Mouse (Mus musculus): ENCODE results near the gene AC124502.3. TPM values are rescaled to one million over a fixed set of nuclear protein-coding genes. Genes with fewer than 3 reads are reported as not detected.

Gene AC124502.3
- polyA plus RNA-seq, 1 experiment: 0.66 TPM

DNA sequence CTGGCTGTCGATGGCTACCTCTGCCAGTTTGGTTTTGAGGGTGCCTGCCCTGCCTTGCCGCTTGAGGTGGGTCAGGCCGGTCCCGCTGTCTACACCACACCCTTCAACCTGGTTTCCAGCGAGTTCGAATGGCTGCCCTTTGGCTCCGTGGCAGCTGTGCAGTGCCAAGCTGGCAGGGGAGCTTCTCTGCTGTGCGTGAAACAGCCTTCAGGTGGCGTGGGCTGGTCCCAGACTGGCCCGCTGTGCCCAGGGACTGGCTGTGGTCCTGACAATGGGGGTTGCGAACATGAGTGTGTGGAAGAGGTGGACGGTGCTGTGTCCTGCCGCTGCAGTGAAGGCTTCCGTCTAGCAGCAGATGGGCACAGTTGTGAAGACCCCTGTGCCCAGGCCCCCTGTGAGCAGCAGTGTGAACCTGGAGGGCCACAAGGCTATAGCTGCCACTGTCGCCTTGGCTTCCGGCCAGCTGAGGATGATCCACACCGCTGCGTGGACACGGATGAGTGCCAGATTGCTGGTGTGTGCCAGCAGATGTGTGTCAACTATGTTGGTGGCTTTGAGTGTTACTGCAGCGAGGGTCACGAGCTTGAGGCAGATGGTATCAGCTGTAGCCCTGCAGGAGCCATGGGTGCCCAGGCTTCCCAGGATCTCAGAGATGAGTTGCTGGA lies 30.0 kb downstream of the AC124502.3 start:
- DNase-seq: peak; percentile 25
- 31% methylated on average over 21 of the region's 21 CpGs for WGBS
- no peak for TF ChIP-seq CTCF (conservative IDR thresholded peaks at IDR 0.05; ENCODE audit: insufficient read depth, insufficient read length, low read depth, low read length)
- TF ChIP-seq POLR2A (IDR thresholded peaks at IDR 0.05; ENCODE audit: low read depth, low read length): no peak
- H3K36me3 ChIP-seq (ENCODE audit: control insufficient read depth, insufficient read depth, low read length): no peaks in the 10 kb centered on the region
- H3K4me1 ChIP-seq (ENCODE audit: control insufficient read depth, insufficient read depth, low read length): no peaks in the 10 kb centered on the region; the same call in 1 of the 2 replicates
- peak overlapping the region; percentile 40 for H3K4me3 ChIP-seq (ENCODE audit: insufficient read depth, low read depth, low read length)
- no peak overlapping the region for H3K27ac ChIP-seq (ENCODE audit: insufficient read depth, low read depth, low read length)
- no peaks in the 10 kb centered on the region for H3K27me3 ChIP-seq (replicated peaks; ENCODE audit: control insufficient read depth, insufficient read depth, low read length)

DNA sequence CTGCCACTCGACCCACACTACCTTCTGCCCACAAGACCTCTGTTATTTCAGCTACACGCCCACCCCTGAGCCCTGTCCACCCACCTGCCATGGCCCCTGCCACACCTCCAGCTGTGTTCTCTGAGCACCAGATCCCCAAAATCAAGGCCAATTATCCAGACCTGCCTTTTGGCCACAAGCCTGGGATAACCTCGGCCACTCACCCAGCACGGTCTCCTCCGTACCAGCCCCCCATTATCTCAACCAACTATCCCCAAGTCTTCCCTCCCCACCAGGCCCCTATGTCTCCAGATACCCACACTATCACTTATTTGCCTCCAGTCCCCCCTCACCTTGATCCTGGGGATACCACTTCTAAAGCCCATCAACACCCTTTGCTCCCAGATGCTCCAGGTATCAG lies 30.8 kb downstream of the AC124502.3 start:
- no peak overlapping the region for H3K4me3 ChIP-seq (ENCODE audit: insufficient read depth, low read depth, low read length)
- no peaks in the 10 kb centered on the region for H3K36me3 ChIP-seq (ENCODE audit: control insufficient read depth, insufficient read depth, low read length)
- no peaks in the 10 kb centered on the region; the same call in 1 of the 2 replicates for H3K4me1 ChIP-seq (ENCODE audit: control insufficient read depth, insufficient read depth, low read length)
- WGBS: 83% methylated on average over 5 of the region's 5 CpGs
- no peak overlapping the region for H3K27ac ChIP-seq (ENCODE audit: insufficient read depth, low read depth, low read length)
- H3K27me3 ChIP-seq (replicated peaks; ENCODE audit: control insufficient read depth, insufficient read depth, low read length): no peaks in the 10 kb centered on the region
- no peak for DNase-seq
- TF ChIP-seq CTCF (conservative IDR thresholded peaks at IDR 0.05; ENCODE audit: insufficient read depth, insufficient read length, low read depth, low read length) (no peak), POLR2A (IDR thresholded peaks at IDR 0.05; ENCODE audit: low read depth, low read length) (no peak)

DNA sequence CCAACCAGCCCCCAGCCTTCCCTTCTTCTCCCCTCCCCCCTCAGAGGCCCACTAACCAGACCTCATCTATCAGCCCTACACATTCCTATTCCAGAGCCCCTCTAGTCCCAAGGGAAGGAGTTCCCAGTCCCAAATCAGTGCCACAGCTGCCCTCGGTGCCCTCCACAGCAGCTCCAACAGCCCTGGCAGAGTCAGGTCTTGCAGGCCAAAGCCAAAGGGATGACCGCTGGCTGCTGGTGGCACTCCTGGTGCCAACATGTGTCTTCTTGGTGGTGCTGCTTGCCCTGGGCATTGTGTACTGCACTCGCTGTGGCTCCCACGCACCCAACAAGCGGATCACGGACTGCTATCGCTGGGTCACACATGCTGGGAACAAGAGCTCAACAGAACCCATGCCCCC lies 31.3 kb downstream of the AC124502.3 start:
- WGBS: 85% methylated on average over 7 of the region's 7 CpGs
- Histone ChIP-seq H3K4me1 (ENCODE audit: control insufficient read depth, insufficient read depth, low read length) (no peaks in the 10 kb centered on the region; the same call in 1 of the 2 replicates), H3K27ac (ENCODE audit: insufficient read depth, low read depth, low read length) (no peak overlapping the region), H3K36me3 (ENCODE audit: control insufficient read depth, insufficient read depth, low read length) (no peaks in the 10 kb centered on the region), H3K27me3 (replicated peaks; ENCODE audit: control insufficient read depth, insufficient read depth, low read length) (no peaks in the 10 kb centered on the region), H3K4me3 (ENCODE audit: insufficient read depth, low read depth, low read length) (no peak overlapping the region)
- TF ChIP-seq POLR2A (IDR thresholded peaks at IDR 0.05; ENCODE audit: low read depth, low read length) (no peak), CTCF (conservative IDR thresholded peaks at IDR 0.05; ENCODE audit: insufficient read depth, insufficient read length, low read depth, low read length) (no peak)
- no peak for DNase-seq

DNA sequence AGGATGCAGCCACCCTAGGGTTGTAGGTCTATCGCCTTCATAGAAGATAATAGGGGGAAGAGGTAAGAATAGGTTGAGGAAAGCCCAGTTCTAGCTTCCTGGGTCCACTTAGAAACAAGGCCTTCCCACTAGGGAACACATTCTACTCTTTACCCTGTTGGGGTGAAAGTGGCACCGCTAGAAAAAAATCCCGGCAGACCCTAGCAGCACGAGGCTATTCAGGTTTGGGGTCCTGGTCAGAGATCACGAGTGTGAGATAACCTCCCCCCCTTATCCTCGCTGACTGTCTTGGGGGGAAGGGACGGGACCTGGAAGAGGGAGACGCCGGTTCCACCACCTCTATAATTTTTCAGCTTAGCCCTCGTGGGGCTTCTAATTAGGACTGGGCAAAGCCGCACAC lies 32.4 kb downstream of the AC124502.3 start:
- WGBS: 39% methylated on average over 11 of the region's 11 CpGs
- no peak overlapping the region for H3K27ac ChIP-seq (ENCODE audit: insufficient read depth, low read depth, low read length)
- TF ChIP-seq POLR2A (IDR thresholded peaks at IDR 0.05; ENCODE audit: low read depth, low read length): no peak
- TF ChIP-seq CTCF (conservative IDR thresholded peaks at IDR 0.05; ENCODE audit: insufficient read depth, insufficient read length, low read depth, low read length): no peak
- H3K4me1 ChIP-seq (ENCODE audit: control insufficient read depth, insufficient read depth, low read length): no peaks in the 10 kb centered on the region; the same call in 1 of the 2 replicates
- no peak overlapping the region for H3K4me3 ChIP-seq (ENCODE audit: insufficient read depth, low read depth, low read length)
- DNase-seq: no peak
- H3K27me3 ChIP-seq (replicated peaks; ENCODE audit: control insufficient read depth, insufficient read depth, low read length): no peaks in the 10 kb centered on the region
- H3K36me3 ChIP-seq (ENCODE audit: control insufficient read depth, insufficient read depth, low read length): no peaks in the 10 kb centered on the region

DNA sequence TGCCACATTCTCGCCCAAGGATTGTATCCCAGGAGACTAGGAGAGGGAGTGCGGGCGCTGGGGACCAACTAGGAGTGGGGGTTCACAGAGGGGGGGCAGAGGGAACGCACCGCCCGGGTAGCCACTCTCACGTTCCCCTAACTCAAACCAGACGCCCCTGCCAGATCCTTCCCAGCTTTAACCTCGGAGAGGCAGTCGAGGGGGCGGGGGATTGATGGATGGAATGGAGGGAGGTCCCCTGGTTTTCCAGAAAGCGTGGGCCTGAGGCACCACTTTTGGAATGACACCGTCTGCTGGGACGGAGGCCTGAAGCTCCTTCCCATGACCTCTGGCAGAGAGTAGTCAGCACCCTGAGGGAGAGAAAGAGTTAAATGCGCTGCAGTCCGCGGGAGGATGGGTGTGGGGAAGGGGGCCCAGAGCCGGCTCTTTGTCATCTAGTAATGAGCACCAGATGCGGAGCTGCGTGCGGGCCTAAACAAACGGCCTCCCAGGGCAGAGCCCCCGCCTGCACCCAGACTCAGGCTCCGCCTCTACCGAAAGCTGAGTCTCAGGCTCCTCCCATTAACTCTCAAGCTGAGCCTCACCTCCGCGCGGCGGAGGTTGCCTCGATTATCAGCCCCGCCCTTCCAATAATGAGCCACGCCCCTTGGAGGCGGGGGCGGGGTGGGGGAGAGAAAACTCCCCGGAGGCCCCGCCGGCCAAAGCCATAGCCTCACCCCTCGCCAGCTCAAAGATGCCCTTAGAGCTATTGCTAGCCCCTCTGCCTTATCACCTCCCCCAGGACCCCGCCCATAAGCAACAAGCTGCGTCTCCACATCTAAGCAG lies 33.1 kb downstream of the AC124502.3 start:
- peak overlapping the region; percentile 52; the same call in 1 of the 2 replicates for H3K27ac ChIP-seq (ENCODE audit: insufficient read depth, low read depth, low read length)
- no peaks in the 10 kb centered on the region for H3K27me3 ChIP-seq (replicated peaks; ENCODE audit: control insufficient read depth, insufficient read depth, low read length)
- H3K36me3 ChIP-seq (ENCODE audit: control insufficient read depth, insufficient read depth, low read length): no peaks in the 10 kb centered on the region
- H3K4me1 ChIP-seq (ENCODE audit: control insufficient read depth, insufficient read depth, low read length): no peaks in the 10 kb centered on the region; the same call in 1 of the 2 replicates
- peak; percentile 81 for DNase-seq
- WGBS: 8% methylated on average over 40 of the region's 40 CpGs
- TF ChIP-seq CTCF (conservative IDR thresholded peaks at IDR 0.05; ENCODE audit: insufficient read depth, insufficient read length, low read depth, low read length) (no peak), POLR2A (IDR thresholded peaks at IDR 0.05; ENCODE audit: low read depth, low read length) (no peak)
- peak overlapping the region; percentile 54 for H3K4me3 ChIP-seq (ENCODE audit: insufficient read depth, low read depth, low read length)

DNA sequence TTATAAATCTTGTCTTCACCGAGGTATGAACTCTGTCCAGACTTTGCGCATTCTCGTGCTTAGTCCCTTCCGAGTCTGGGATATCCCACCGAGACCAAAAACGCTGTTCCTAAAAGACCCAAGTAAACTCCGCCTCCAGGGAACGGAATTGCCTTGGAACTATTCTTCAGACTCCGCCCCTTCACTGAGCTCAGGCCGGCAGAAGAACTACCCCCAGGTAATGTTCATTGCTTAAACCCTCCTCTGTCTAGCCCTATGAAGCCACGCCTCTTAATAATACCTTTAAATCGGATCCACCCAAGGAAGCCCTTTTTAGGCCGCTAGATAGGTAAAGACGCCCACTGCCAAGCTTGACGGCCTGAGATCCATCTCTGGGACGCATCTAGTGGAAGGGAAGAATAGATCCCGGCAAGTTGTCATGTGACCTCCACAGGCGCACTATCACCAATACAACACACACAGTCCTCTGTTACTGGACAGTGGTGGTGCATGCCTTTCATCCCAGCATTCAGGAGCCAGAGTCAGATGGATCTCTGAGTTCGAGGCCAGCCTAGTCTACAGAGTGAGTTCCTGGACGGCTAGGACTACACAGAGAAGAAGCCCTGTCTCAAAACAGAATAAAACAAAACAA lies 33.8 kb downstream of the AC124502.3 start:
- no peaks in the 10 kb centered on the region for H3K4me1 ChIP-seq (ENCODE audit: control insufficient read depth, insufficient read depth, low read length)
- no peak for TF ChIP-seq POLR2A (IDR thresholded peaks at IDR 0.05; ENCODE audit: low read depth, low read length)
- no peak for TF ChIP-seq CTCF (conservative IDR thresholded peaks at IDR 0.05; ENCODE audit: insufficient read depth, insufficient read length, low read depth, low read length)
- DNase-seq: peak; percentile 43
- peak overlapping the region; percentile 52; the same call in 1 of the 2 replicates for H3K27ac ChIP-seq (ENCODE audit: insufficient read depth, low read depth, low read length)
- peak overlapping the region; percentile 54 for H3K4me3 ChIP-seq (ENCODE audit: insufficient read depth, low read depth, low read length)
- no peaks in the 10 kb centered on the region for H3K36me3 ChIP-seq (ENCODE audit: control insufficient read depth, insufficient read depth, low read length)
- H3K27me3 ChIP-seq (replicated peaks; ENCODE audit: control insufficient read depth, insufficient read depth, low read length): no peaks in the 10 kb centered on the region
- WGBS: 4% methylated on average over 20 of the region's 20 CpGs
